Mouse (Mus musculus) spleen, adult 2 months (tissue): ENCODE data around the gene Slc25a5.

Source experiments
- CTCF ChIP-seq: fragments of 200-500 bp; IDR thresholded peaks from 2 replicates; pipeline ENCODE4 v1.5.1; 2011; ENCODE audit warnings: mild to moderate bottlenecking, inconsistent platforms; ENCODE audit not compliant: insufficient read depth, insufficient read length, insufficient replicate concordance; ENCODE audit errors: extremely low read depth
- POLR2A ChIP-seq: fragments of 200-500 bp; IDR thresholded peaks from 2 replicates; pipeline ENCODE4 v1.6.1; 2011; ENCODE audit warnings: low read depth, low read length, inconsistent platforms

DNA sequence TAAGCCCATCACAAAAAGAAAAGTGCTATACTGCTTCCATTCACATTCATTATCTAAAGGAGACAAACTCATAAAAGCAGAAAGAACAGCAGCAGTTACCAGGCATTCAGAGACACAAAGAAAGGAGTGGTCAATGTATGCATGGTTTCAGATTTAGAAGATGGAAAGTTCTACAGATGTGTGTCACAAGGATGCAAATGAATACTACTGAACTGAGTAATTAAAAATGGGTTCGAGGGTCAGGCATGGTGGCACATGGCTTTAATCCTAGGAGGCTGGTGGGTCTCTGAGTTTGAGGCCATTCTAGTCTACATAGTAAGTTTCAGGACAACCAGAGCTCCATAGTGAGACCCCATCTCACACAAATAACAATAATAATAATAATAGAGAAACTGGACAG is 51.7 kb downstream of the Slc25a5 start:
- TF ChIP-seq CTCF (no peak), POLR2A (no peak)
